Mouse (Mus musculus) stomach, adult 2 months (tissue): Measurements from ENCODE around the gene Prl7d1. TPM values are rescaled to one million over a fixed set of nuclear protein-coding genes. Genes with fewer than 3 reads are reported as not detected.

Experiments
- polyA plus RNA-seq: library from polyadenylated mRNA; depleted of rRNA; stranded (reverse); fragments of >200 nt; gene quantifications from 2 replicates; pipeline ENCODE4 v1.2.3, GENCODE M21; 2012; rRNA removed

The Prl7d1 gene
- polyA plus RNA-seq = not detected in 2 replicates

GRCm38 (mm10) chr13:27716636-27717035 is at the start of gene Prl7d1:
Gene Prl7d1 (minus strand): TSS chr13:27716736.

DNA sequence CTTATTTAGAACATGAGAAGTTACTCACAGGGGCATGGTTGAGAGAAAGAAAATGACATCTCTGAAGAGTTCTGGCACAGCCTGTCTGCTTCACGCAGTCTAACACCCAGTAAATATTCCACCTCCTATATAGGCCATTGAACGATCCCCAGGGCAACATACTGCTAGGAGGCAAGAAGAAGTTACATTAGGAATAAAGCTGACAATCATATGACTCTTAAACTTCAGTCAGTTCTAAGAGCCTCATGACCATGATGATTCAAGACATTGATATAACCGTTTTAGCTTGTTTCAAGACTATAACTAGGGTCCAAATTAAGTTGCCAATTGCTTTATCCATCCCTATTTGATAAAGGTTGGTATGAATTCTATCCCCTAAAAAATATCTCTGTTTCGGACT is 48.6 kb downstream of the Prl7d1 start, which contains the start of gene Prl7a2:
TSS of gene Prl7a2 (minus strand) at position 101 of the 400 bp plus-strand sequence.

Other genes starting within 250 kb of the Prl7d1 start
- gene Prl8a8, start 203.5 kb downstream of the Prl7d1 start, polyA plus RNA-seq = not detected in 2 replicates
- gene Prl8a9, start 152.1 kb downstream of the Prl7d1 start, polyA plus RNA-seq = not detected in 2 replicates
- gene Prl8a1, start 134.6 kb downstream of the Prl7d1 start, polyA plus RNA-seq = not detected in 2 replicates
- not detected in 2 replicates for gene Prl7b1, start 106.2 kb downstream of the Prl7d1 start, polyA plus RNA-seq
- gene Prl7a1, start 74.2 kb downstream of the Prl7d1 start, polyA plus RNA-seq = not detected in 2 replicates
- not detected in 2 replicates for gene Prl7a2, start 48.7 kb downstream of the Prl7d1 start, polyA plus RNA-seq
- gene Prl7c1, start 64.1 kb upstream of the Prl7d1 start, polyA plus RNA-seq = not detected in 2 replicates
- not detected in 2 replicates for gene Prl2a1, start 84.9 kb upstream of the Prl7d1 start, polyA plus RNA-seq
- not detected in 2 replicates for gene Prl2c1, start 132.6 kb upstream of the Prl7d1 start, polyA plus RNA-seq